Mouse (Mus musculus): Measurements from ENCODE around the gene Pygb. TPM values are rescaled to one million over a fixed set of nuclear protein-coding genes. Genes with fewer than 3 reads are reported as not detected.

The Pygb gene
- polyA plus RNA-seq, 1 experiment from 2014 or later, result 212 TPM

DNA sequence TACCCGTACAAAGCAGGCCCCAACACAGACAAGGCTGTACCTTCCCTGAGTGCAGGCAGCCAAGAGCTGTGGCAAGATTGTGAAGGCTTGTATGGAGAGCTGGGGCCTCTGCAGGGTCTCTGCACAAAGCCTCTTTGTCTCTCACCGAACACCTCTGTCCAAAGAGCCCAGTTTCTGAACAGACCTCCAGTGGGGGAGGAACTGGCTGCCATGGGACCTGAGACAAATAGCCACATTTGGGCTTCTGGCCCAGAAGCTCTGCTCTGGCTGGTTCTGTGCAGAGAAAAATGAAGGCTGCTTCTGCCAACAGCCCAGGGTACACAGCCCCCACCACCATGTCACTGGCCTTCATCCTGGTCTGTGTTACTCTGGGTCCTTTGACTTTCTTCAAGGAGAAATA lies 20.9 kb upstream of the Pygb start:
- no peak overlapping the region for H3K4me3 ChIP-seq
- H3K27ac ChIP-seq, result peak overlapping the region; percentile 95
- H3K9ac ChIP-seq, result no peak overlapping the region
- peaks cover 52% of the 10 kb centered on the region for H3K4me1 ChIP-seq (replicated peaks)
- H3K4me2 ChIP-seq, result no peak overlapping the region
- no peak for ATAC-seq (replicated peaks; ENCODE audit: insufficient number of reproducible peaks, insufficient read depth, low FRiP score, low read depth)
- WGBS, result 39% methylated on average over 2 of the region's 2 CpGs
- H3K9me3 ChIP-seq (replicated peaks), result no peaks in the 10 kb centered on the region
- H3K36me3 ChIP-seq, result peaks cover 17% of the 10 kb centered on the region
- H3K27me3 ChIP-seq, result no peaks in the 10 kb centered on the region

DNA sequence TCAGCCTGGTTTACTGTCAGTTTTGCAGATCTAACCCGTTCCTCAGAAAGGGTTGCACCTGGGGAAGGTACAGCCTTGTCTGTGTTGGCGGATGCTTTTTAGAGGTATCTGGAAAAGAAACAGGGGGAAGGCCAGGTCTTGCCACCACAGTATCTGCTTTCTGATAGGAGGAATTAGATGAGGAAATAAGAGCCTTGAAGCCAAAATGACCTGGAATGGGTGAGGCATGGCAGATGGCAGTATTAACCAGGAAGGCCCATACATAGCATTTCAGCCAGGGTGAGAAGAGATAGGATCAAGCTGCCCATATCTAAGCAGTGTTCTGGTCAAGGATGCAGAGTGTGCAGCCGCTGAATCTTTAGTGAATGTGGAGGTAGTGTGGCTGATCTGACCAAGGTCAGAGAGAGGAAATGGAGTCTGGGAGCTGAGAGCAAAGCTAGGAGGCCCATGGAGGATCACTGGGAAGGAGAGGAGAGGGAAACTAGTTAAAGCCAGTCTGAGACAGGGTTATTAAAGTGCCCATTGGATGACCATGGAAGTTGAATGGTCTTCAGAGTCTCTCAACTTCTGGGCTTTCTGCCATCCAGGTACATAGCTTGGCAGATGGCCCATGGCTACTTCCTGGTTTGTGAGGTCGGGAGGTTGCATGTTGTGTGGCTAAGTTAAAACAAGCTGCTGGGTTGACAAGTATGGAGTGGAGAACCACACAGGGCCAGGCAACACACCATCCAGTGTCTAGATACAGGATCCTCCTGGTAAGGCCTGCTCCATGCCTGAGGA lies 20.3 kb upstream of the Pygb start:
- Histone ChIP-seq H3K4me1 (replicated peaks) (peaks cover 59% of the 10 kb centered on the region), H3K27ac (peak overlapping the region; percentile 95), H3K9me3 (replicated peaks) (no peaks in the 10 kb centered on the region), H3K27me3 (no peaks in the 10 kb centered on the region), H3K36me3 (peaks cover 10% of the 10 kb centered on the region), H3K4me2 (no peak overlapping the region), H3K4me3 (no peak overlapping the region), H3K9ac (no peak overlapping the region; the same call in 1 of the 2 replicates)
- 71% methylated on average over 4 of the region's 4 CpGs for WGBS
- no peak for ATAC-seq (replicated peaks; ENCODE audit: insufficient number of reproducible peaks, insufficient read depth, low FRiP score, low read depth)

DNA sequence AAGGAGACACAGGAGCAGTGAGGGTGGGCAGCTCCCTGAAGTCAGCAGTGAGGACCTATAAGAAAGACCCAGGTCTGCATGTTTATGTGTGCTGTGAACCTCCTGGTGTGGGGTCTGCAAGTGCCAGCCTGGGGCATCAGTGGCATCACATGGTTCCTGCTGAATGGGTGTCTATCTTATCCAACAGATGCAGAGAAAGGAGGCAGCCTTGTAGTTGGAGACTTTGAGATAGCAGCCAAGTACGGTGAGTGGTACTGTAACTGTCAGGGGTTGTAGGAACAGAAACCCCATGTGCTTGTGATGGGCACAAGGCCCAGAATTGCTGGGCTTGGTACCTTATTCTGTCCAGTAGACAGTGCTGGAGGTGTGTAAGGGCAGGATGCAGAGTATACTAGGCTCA lies 17.9 kb upstream of the Pygb start:
- Histone ChIP-seq H3K9ac (no peak overlapping the region), H3K9me3 (replicated peaks) (no peaks in the 10 kb centered on the region), H3K36me3 (no peaks in the 10 kb centered on the region), H3K4me3 (no peak overlapping the region), H3K27ac (peak overlapping the region; percentile 95), H3K4me2 (no peak overlapping the region), H3K27me3 (no peaks in the 10 kb centered on the region), H3K4me1 (replicated peaks) (peaks cover 78% of the 10 kb centered on the region)
- ATAC-seq (replicated peaks; ENCODE audit: insufficient number of reproducible peaks, insufficient read depth, low FRiP score, low read depth), result no peak
- 42% methylated on average over 1 of the region's 1 CpGs for WGBS

DNA sequence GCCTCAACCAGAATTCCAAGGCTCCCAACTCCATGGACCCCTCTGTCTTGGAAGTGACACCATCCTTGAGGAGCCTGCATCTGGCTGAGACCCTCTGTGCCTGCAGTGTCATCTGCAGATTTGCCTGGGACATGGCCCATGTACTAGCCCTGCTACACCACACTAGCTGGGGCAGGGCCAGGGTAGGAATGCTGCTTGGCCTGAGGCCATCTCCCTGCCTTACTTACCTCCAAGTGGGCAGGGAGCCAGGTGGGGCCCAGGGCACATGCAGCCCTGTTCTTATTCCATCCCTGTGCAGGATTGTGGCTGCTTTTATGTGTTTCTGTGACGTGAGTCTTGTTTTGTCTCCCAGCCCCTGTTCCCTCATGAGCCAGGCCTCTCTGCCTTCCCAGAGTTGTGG lies 15.8 kb upstream of the Pygb start:
- Histone ChIP-seq H3K4me1 (replicated peaks) (peaks cover 86% of the 10 kb centered on the region), H3K9ac (peak overlapping the region; percentile 26; the same call in 1 of the 2 replicates), H3K27me3 (no peaks in the 10 kb centered on the region), H3K4me2 (peak overlapping the region; percentile 16; the same call in 1 of the 2 replicates), H3K4me3 (no peak overlapping the region), H3K36me3 (no peaks in the 10 kb centered on the region), H3K27ac (peak overlapping the region; percentile 95), H3K9me3 (replicated peaks) (no peaks in the 10 kb centered on the region)
- peak; percentile 86 for ATAC-seq (replicated peaks; ENCODE audit: insufficient number of reproducible peaks, insufficient read depth, low FRiP score, low read depth)
- WGBS, result 20% methylated on average over 1 of the region's 1 CpGs

DNA sequence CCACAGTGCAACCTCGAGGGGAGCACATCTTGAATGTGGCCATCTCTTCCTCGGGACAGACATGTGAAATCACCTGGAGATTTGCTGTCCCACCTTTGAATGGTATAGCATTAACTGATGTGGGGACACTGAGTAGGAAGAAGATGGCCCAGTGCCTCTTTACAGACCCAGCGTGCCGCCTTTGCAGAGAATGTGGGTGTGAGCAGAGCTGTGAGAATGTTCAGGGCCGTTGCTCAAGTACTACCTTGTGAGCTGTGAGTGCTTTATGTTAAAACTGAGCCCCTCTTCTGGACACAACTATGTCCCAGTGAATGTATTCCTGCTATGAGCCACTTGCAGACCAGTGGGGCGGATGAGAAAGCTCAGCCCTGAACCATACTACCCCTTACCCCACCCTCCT lies 15.4 kb upstream of the Pygb start:
- peak overlapping the region; percentile 20; the same call in 1 of the 2 replicates for H3K9ac ChIP-seq
- peak overlapping the region; percentile 95 for H3K27ac ChIP-seq
- no peaks in the 10 kb centered on the region for H3K36me3 ChIP-seq
- no peak overlapping the region for H3K4me3 ChIP-seq
- ATAC-seq (replicated peaks; ENCODE audit: insufficient number of reproducible peaks, insufficient read depth, low FRiP score, low read depth), result no peak
- no peaks in the 10 kb centered on the region for H3K9me3 ChIP-seq (replicated peaks)
- no peaks in the 10 kb centered on the region for H3K27me3 ChIP-seq
- peaks cover 86% of the 10 kb centered on the region for H3K4me1 ChIP-seq (replicated peaks)
- WGBS, result 39% methylated on average over 6 of the region's 6 CpGs
- peak overlapping the region; percentile 16; the same call in 1 of the 2 replicates for H3K4me2 ChIP-seq

DNA sequence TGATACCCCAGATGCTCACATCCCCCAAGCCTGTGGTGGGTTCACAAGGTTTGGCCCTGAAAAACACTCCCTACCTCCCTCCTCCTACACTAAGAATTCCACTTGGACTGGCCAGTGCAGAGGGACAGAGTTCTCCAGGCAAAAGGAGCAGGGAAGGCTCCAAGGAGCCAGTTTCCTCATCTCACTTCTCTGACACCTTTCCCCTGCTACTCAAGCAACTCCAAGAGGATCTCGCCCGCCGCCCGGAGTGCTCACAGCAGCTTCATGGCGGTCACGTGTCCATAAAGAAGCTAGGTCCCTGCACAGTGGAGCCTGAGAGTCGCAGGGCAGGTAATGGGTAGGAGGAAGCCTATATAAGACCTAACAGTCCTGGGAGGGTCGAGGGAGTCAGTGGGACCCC lies 14.5 kb upstream of the Pygb start:
- peak overlapping the region; percentile 1; the same call in 1 of the 2 replicates for H3K4me2 ChIP-seq
- H3K4me3 ChIP-seq, result no peak overlapping the region
- no peak for ATAC-seq (replicated peaks; ENCODE audit: insufficient number of reproducible peaks, insufficient read depth, low FRiP score, low read depth)
- H3K9ac ChIP-seq, result peak overlapping the region; percentile 12; the same call in 1 of the 2 replicates
- H3K9me3 ChIP-seq (replicated peaks), result no peaks in the 10 kb centered on the region
- H3K27ac ChIP-seq, result peak overlapping the region; percentile 95
- H3K36me3 ChIP-seq, result no peaks in the 10 kb centered on the region
- peaks cover 84% of the 10 kb centered on the region for H3K4me1 ChIP-seq (replicated peaks)
- 58% methylated on average over 8 of the region's 8 CpGs for WGBS
- H3K27me3 ChIP-seq, result no peaks in the 10 kb centered on the region

DNA sequence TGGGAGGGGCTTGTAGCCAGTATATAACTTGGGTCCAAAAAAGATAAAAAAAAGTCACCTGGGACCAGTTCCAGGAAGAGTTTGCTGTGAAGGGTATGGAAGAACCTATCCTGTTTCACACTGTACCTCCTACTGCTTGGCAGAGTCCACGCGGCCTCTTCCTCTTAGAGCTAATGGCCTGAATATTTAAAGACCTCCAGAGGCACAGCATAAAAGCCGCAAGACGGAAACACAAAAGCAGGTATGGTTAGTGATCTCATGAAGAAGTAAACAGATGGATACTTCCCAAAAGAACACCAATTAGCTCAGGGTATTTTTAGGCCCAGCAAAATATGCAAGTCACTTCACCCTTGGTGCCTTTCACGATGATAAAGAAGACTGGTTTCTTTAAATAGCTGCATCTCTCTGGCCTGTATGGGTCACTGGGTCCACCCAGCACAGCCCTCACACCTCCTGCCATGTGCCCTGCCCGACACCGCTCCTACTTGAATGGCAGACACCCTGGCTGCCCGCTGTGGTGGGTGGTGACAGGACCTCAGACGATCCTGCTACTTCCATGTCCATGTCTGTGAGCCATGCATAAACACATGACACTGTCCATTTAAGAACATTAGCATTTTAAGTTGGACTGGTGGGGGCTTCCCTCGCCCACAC lies 13.9 kb upstream of the Pygb start:
- H3K27ac ChIP-seq, result peak overlapping the region; percentile 95
- no peaks in the 10 kb centered on the region for H3K36me3 ChIP-seq
- peak; percentile 73 for ATAC-seq (replicated peaks; ENCODE audit: insufficient number of reproducible peaks, insufficient read depth, low FRiP score, low read depth)
- no peak overlapping the region for H3K4me3 ChIP-seq
- H3K9me3 ChIP-seq (replicated peaks), result no peaks in the 10 kb centered on the region
- peak overlapping the region; percentile 1; the same call in 1 of the 2 replicates for H3K4me2 ChIP-seq
- H3K4me1 ChIP-seq (replicated peaks), result peaks cover 80% of the 10 kb centered on the region
- 43% methylated on average over 10 of the region's 10 CpGs for WGBS
- no peaks in the 10 kb centered on the region for H3K27me3 ChIP-seq
- H3K9ac ChIP-seq, result no peak overlapping the region

DNA sequence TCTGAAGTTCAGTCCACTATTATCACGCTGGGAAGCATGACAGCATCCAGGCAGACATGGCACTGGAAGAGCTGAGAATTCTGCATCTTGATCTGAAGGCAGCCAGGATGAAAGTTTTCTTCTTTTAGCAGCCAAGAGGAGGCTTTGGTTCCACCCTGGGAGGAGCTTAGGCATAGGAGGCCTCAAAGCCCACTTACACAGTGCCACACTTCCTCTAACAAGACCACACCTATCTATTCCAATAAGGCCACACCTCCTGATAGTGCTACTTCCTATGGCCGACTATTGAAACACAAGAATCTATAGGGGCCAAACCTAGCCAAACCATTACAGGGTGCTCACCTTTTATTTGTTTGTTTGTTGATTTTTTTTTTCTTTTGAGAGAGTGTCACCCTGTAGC lies 3.7 kb upstream of the Pygb start:
- H3K4me2 ChIP-seq, result no peak overlapping the region
- no peaks in the 10 kb centered on the region for H3K27me3 ChIP-seq
- H3K4me1 ChIP-seq (replicated peaks), result peaks cover 18% of the 10 kb centered on the region
- no peak overlapping the region for H3K9ac ChIP-seq
- WGBS, result 82% methylated on average over 2 of the region's 2 CpGs
- ATAC-seq (replicated peaks; ENCODE audit: insufficient number of reproducible peaks, insufficient read depth, low FRiP score, low read depth), result no peak
- H3K27ac ChIP-seq, result no peak overlapping the region
- no peaks in the 10 kb centered on the region for H3K9me3 ChIP-seq (replicated peaks)
- H3K4me3 ChIP-seq, result no peak overlapping the region
- H3K36me3 ChIP-seq, result no peaks in the 10 kb centered on the region

DNA sequence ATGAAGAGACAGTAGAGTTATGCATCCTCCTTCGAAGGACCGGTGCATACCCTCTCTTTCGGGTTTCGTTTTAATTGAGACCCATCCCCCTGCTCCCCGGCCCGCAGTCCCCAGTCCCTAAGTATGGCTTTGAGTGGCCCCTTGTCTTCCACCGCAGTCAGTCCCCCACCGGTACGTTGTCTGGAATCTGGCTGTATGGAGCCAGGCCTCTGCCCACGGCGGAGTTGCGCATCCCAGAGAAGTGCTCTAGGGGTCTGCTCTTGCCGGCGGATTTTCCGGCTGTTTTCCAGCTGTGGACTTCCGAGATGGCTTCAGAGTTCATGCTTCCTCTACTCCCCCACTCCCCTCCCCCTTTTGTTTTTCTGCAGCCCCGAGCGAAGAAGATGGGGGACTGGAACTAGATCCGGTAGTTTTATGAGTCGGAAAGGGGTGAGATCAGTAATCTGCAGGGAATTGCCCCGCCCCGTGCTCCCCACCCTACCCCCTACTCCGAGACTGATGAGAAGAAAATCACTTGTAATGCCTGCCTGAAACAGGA lies 768 bp downstream of the Pygb start:
- H3K4me2 ChIP-seq, result peak overlapping the region; percentile 70
- H3K4me1 ChIP-seq (replicated peaks), result peaks cover 29% of the 10 kb centered on the region
- H3K27ac ChIP-seq, result peak overlapping the region; percentile 95
- H3K36me3 ChIP-seq, result peaks cover 20% of the 10 kb centered on the region
- H3K9ac ChIP-seq, result peak overlapping the region; percentile 85
- peak overlapping the region; percentile 82 for H3K4me3 ChIP-seq
- no peaks in the 10 kb centered on the region for H3K9me3 ChIP-seq (replicated peaks)
- WGBS, result under 1% methylated on average over 22 of the region's 23 CpGs
- peak; percentile 7 for ATAC-seq (replicated peaks; ENCODE audit: insufficient number of reproducible peaks, insufficient read depth, low FRiP score, low read depth)
- no peaks in the 10 kb centered on the region for H3K27me3 ChIP-seq

DNA sequence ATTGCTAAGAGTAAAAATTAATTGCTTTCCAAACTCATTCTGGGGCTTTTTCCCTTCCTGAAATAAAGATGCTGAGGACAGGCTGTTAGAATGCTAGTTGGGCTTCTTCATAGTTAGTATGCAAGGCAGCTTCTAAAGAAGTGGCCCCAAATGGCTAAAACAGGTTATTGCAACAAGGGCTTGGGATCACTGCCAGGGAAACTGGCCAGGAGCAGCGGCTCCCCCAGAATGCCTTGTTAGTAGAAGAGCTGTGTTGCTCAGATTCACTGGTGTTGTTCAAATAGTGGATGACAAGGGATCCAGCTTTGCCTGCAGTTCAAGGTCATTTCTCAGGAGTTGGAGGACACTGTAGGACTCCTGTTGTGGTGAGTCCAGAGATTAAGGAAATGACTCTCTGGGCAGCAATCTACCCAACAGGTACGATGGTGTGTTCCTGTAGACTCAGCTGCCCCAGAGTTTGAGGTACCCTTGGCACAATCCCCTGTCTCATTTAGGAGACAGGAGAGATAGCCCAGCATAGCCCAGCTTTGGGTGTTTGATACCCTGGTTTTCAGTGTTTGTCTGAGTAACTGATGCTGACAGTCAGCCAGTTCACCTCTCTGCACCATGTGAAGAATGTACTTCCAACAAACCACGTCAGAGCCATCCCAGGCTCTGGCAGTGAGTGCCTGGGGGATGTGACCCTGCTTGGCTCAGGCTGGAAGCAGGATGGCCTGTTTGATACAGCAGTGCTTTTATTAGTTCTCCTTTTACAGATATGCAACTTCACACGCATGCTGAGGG lies 2.4 kb downstream of the Pygb start:
- Histone ChIP-seq H3K9ac (peak overlapping the region; percentile 44), H3K4me1 (replicated peaks) (peaks cover 29% of the 10 kb centered on the region), H3K27ac (peak overlapping the region; percentile 95), H3K9me3 (replicated peaks) (no peaks in the 10 kb centered on the region), H3K4me3 (peak overlapping the region; percentile 82), H3K36me3 (peaks cover 36% of the 10 kb centered on the region), H3K4me2 (peak overlapping the region; percentile 70), H3K27me3 (no peaks in the 10 kb centered on the region)
- ATAC-seq (replicated peaks; ENCODE audit: insufficient number of reproducible peaks, insufficient read depth, low FRiP score, low read depth), result peak; percentile 51
- WGBS, result 21% methylated on average over 4 of the region's 4 CpGs

DNA sequence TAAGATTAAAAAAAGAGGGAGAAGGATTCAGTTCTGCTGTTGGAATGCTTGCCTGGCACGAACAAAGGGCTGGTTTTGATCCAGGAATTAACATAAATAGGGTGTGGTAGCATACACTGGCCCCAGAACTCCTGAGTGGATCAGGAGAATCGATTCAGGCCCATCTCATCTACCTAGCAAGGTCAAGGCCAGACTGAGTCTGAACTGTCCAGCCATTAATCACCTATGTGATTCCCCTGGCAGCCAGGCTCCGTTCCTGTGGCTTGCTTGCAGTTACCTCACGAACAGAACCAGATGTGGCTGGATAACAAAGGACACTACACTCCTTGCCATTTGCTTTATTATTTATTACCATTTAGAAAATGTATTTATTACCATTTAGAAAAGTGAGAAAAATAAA lies 6.8 kb downstream of the Pygb start:
- no peak overlapping the region for H3K4me3 ChIP-seq
- no peak overlapping the region for H3K9ac ChIP-seq
- H3K27me3 ChIP-seq, result no peaks in the 10 kb centered on the region
- H3K27ac ChIP-seq, result no peak overlapping the region
- 71% methylated on average over 4 of the region's 4 CpGs for WGBS
- H3K9me3 ChIP-seq (replicated peaks), result no peaks in the 10 kb centered on the region
- H3K4me2 ChIP-seq, result no peak overlapping the region
- H3K4me1 ChIP-seq (replicated peaks), result peaks cover 24% of the 10 kb centered on the region
- H3K36me3 ChIP-seq, result peaks cover 68% of the 10 kb centered on the region
- no peak for ATAC-seq (replicated peaks; ENCODE audit: insufficient number of reproducible peaks, insufficient read depth, low FRiP score, low read depth)
